In genomic region chr10:43005031-43005430, GRCm38 (mm10) we compare ENCODE assay signal across 15 mouse cellular contexts.
"Had no signal": no experiment of that assay in that cellular context is flagged by ENCODE, and none has a peak within 500 bp of the region (broad histone marks: within the 10 kb centered on the region; RNA-seq: fewer than 3 reads in every experiment).

No protein-coding gene starts in this region.

- H3K9me3 ChIP-seq: midbrain, embryonic 10.5 days; midbrain, embryonic 12.5 days; neural tube, embryonic 12.5 days; stomach, embryonic 15.5 days had no signal

- H3K4me3 ChIP-seq: midbrain, embryonic 10.5 days; midbrain, embryonic 12.5 days; neural tube, embryonic 12.5 days; stomach, embryonic 15.5 days had no signal

- H3K9ac ChIP-seq: lung, embryonic 14.5 days; midbrain, embryonic 12.5 days; neural tube, embryonic 12.5 days; stomach, embryonic 15.5 days had no signal

- DNase-seq: lung, adult 18-20 months; lung, embryonic 14.5 days; lung, postnatal 10 days; lung, postnatal 4 days; midbrain, embryonic 14.5 days; right cerebral cortex, postnatal 14 days; thymus, adult 2 months; thymus, postnatal 14 days; thymus, postnatal 36 days had no signal

- H3K27me3 ChIP-seq: midbrain, embryonic 12.5 days; neural tube, embryonic 12.5 days; stomach, embryonic 15.5 days had no signal

- ATAC-seq: midbrain, embryonic 16.5 days had no signal

- H3K4me2 ChIP-seq: lung, embryonic 14.5 days; midbrain, embryonic 12.5 days; neural tube, embryonic 12.5 days; stomach, embryonic 15.5 days had no signal

- H3K36me3 ChIP-seq: midbrain, embryonic 12.5 days; neural tube, embryonic 12.5 days; stomach, embryonic 15.5 days had no signal

- H3K27ac ChIP-seq: midbrain, embryonic 10.5 days; midbrain, embryonic 12.5 days; neural tube, embryonic 12.5 days; stomach, embryonic 15.5 days; stomach, postnatal 0 days had no signal
